Mouse (Mus musculus) heart, adult 2 months (tissue): ENCODE data around the gene Igf2bp2. TPM values are rescaled to one million over a fixed set of nuclear protein-coding genes. Genes with fewer than 3 reads are reported as not detected.

Source experiments
- DNase-seq, 2 experiments: peaks; one replicate each; pipeline ENCODE4 v3.0.0; 2021
- H3K27ac ChIP-seq: fragments of 200-600 bp; 2 replicates; pipeline ENCODE4 v1.8.1; 2022
- H3K27me3 ChIP-seq: fragments of 200-500 bp; 2 replicates; pipeline ENCODE4 v1.6.1; 2012; ENCODE audit warnings: mild to moderate bottlenecking, low read length, inconsistent platforms, mixed read lengths; ENCODE audit not compliant: control insufficient read depth, insufficient read depth
- H3K36me3 ChIP-seq: fragments of 200-500 bp; 2 replicates; pipeline ENCODE4 v1.6.1; 2012; ENCODE audit warnings: low read length, inconsistent platforms; ENCODE audit not compliant: control insufficient read depth, insufficient read depth
- H3K4me1 ChIP-seq: fragments of 200-500 bp; 2 replicates; pipeline ENCODE4 v1.6.1; 2011; ENCODE audit warnings: low read length; ENCODE audit not compliant: control insufficient read depth, insufficient read depth
- H3K4me3 ChIP-seq: fragments of 200-600 bp; 2 replicates; pipeline ENCODE4 v1.8.1; 2022
- H3K79me2 ChIP-seq: fragments of 200-500 bp; replicated peaks from 2 replicates; pipeline ENCODE4 v1.6.1; 2012; ENCODE audit warnings: mild to moderate bottlenecking, inconsistent platforms, low read length, moderate library complexity, mixed read lengths; ENCODE audit not compliant: control insufficient read depth, insufficient read depth
- H3K9ac ChIP-seq: fragments of 200-500 bp; 2 replicates; pipeline ENCODE4 v1.6.1; 2012; ENCODE audit warnings: low read depth, mild to moderate bottlenecking, control low read depth, inconsistent platforms, low read length, mixed read lengths
- CTCF ChIP-seq: fragments of 200-600 bp; IDR thresholded peaks from 2 replicates; pipeline ENCODE4 v1.8.1; 2022; ENCODE audit warnings: antibody characterized with exemption, mild to moderate bottlenecking, moderate library complexity
- EP300 ChIP-seq: fragments of 200-500 bp; IDR thresholded peaks from 2 replicates; pipeline ENCODE4 v1.6.1; 2011; ENCODE audit warnings: low read depth, low read length, control low read depth; ENCODE audit not compliant: insufficient read depth
- POLR2A ChIP-seq: fragments of 200-500 bp; IDR thresholded peaks from 2 replicates; pipeline ENCODE4 v1.6.1; 2011; ENCODE audit warnings: mild to moderate bottlenecking, low read depth, low read length, control low read depth; ENCODE audit not compliant: insufficient read depth
- WGBS: fragments of 180-500 bp; shearing (Covaris S2); methylation state at CpG from one replicate; pipeline ENCODE4 v1.1.7; 2018; 5-methylcytosine and 5-hydroxymethylcytosine counted together
- intact Hi-C: fragments of 180-260 bp; cut with DNase I; formaldehyde crosslinking; loops from one replicate; pipeline ENCODE4 v1.15.1; 2025
- polyA plus RNA-seq: library from polyadenylated mRNA; depleted of rRNA; stranded (reverse); fragments of >200 nt; gene quantifications from 2 replicates; pipeline ENCODE4 v1.2.3, GENCODE M21; 2012
- total RNA-seq, 2 experiments: library from RNA; stranded (reverse); gene quantifications; 2 replicates each; pipeline ENCODE4 v1.2.3; 2021

The Igf2bp2 gene
- total and polyA plus RNA-seq, 3 experiments, result 1.5 to 7.4 (median 5.3) TPM

DNA sequence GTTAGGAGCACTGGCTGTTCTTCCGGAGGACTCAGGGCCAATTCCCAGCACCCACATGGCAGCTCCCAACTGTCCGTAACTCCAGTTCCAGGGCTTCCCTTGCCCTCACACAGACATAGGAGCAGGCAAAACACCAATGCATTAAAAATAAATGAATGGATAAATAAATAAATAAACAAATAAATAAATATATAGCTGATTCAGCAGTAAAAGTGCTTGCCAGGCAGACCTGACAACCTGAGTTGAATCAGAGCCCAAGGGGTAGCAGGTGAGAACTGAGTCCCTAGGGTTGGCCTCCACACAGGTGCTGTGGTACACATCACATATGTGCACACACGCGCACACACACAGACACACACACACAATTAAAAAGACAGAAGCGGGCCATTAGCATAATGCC, 21.0 kb upstream of the Igf2bp2 start:
- WGBS, result over 99% methylated on average over 5 of the region's 5 CpGs
- Histone ChIP-seq H3K36me3 (no peaks in the 10 kb centered on the region), H3K4me3 (no peak overlapping the region), H3K9ac (no peak overlapping the region), H3K27ac (no peak overlapping the region), H3K4me1 (no peaks in the 10 kb centered on the region), H3K27me3 (no peaks in the 10 kb centered on the region), H3K79me2 (no peaks in the 10 kb centered on the region)
- intact Hi-C loops, result no loop called here
- TF ChIP-seq CTCF (no peak), POLR2A (no peak), EP300 (no peak)
- DNase-seq, result no peak

DNA sequence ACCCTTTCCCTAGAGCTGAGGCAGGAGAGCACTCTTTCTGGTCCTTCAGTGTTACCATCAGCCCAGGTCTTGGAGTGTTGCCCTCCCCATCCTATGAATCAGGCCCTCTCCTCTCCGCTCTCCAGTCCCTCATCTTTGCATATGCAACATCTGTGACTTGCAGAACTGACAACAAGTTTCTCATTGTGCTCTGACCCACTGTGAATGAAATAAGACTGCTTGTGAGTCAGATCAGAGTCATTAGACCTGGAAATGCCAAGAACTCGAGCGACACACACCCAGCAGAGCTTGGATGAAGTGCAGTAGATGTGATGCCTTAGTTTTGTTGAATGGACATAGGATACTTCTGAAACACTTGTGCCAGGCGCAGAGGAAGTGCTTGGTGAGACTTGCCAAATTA, 19.2 kb upstream of the Igf2bp2 start:
- 78% methylated on average over 4 of the region's 4 CpGs for WGBS
- Histone ChIP-seq H3K79me2 (no peaks in the 10 kb centered on the region), H3K9ac (no peak overlapping the region), H3K27ac (no peak overlapping the region), H3K4me3 (no peak overlapping the region), H3K36me3 (no peaks in the 10 kb centered on the region), H3K4me1 (no peaks in the 10 kb centered on the region), H3K27me3 (no peaks in the 10 kb centered on the region)
- TF ChIP-seq POLR2A (no peak), EP300 (no peak), CTCF (no peak)
- intact Hi-C loops, result no loop called here
- DNase-seq, result no peak

GRCm38 (mm10) chr16:22178793-22179192, 15.7 kb upstream of the Igf2bp2 start:
- H3K27ac ChIP-seq, result no peak overlapping the region
- H3K9ac ChIP-seq, result no peak overlapping the region
- no peaks in the 10 kb centered on the region for H3K79me2 ChIP-seq
- DNase-seq, result no peak
- TF ChIP-seq POLR2A, result no peak
- no peak for TF ChIP-seq CTCF
- TF ChIP-seq EP300, result no peak
- intact Hi-C loops, result no loop called here
- no peaks in the 10 kb centered on the region for H3K27me3 ChIP-seq
- no peaks in the 10 kb centered on the region for H3K36me3 ChIP-seq
- no peaks in the 10 kb centered on the region for H3K4me1 ChIP-seq
- 76% methylated on average over 3 of the region's 3 CpGs for WGBS
- H3K4me3 ChIP-seq, result no peak overlapping the region

DNA sequence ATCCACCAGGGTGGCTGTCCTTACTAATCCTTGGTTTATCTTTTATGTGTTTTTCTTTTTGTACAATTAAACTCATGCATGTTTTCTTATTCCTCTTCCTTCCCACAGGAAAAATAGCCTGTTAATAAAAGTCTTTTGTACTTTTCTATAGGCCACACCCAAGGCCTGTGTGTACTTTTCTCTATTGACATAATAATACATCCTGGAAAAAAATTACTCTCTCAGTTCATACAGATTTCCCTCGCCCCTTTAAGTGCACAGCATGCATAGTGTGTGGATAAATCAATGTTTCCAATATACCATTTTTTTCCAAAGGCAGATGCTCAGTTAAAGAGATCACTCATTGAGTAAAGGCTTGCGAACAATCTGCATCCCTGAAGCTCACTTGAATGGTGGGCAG, 14.9 kb upstream of the Igf2bp2 start:
- WGBS, result 84% methylated on average over 2 of the region's 2 CpGs
- no peak for DNase-seq
- intact Hi-C loops, result no loop called here
- no peaks in the 10 kb centered on the region for H3K79me2 ChIP-seq
- TF ChIP-seq CTCF, result no peak
- no peak for TF ChIP-seq POLR2A
- no peak for TF ChIP-seq EP300
- no peaks in the 10 kb centered on the region for H3K36me3 ChIP-seq
- no peaks in the 10 kb centered on the region for H3K4me1 ChIP-seq
- H3K27me3 ChIP-seq, result no peaks in the 10 kb centered on the region
- H3K9ac ChIP-seq, result no peak overlapping the region
- no peak overlapping the region for H3K4me3 ChIP-seq
- no peak overlapping the region for H3K27ac ChIP-seq

- DNase-seq, result peak in 1 of 2 experiments; percentile 45
- WGBS, result 42% methylated on average over 8 of the region's 8 CpGs
- no peaks in the 10 kb centered on the region for H3K36me3 ChIP-seq
These were observed 5.6 kb upstream of the Igf2bp2 start for GRCm38 (mm10) chr16:22168731-22169130.

GRCm38 (mm10) chr16:22165556-22165955, 2.5 kb upstream of the Igf2bp2 start:
- no peak overlapping the region for H3K27ac ChIP-seq
- H3K27me3 ChIP-seq, result peaks cover 3% of the 10 kb centered on the region
- DNase-seq, result no peak
- WGBS, result 91% methylated on average over 5 of the region's 5 CpGs
- H3K79me2 ChIP-seq, result no peaks in the 10 kb centered on the region
- no peaks in the 10 kb centered on the region for H3K36me3 ChIP-seq
- no peak for TF ChIP-seq POLR2A
- H3K9ac ChIP-seq, result no peak overlapping the region
- H3K4me3 ChIP-seq, result no peak overlapping the region
- peaks cover 3% of the 10 kb centered on the region for H3K4me1 ChIP-seq
- intact Hi-C loops, result loop anchor here (10.0 kb wide), 1 partner anchor 399 kb away; no protein-coding TSS in a partner anchor

More at GRCm38 (mm10) chr16:22168731-22169130, 5.6 kb upstream of the Igf2bp2 start:
- no peak overlapping the region for H3K27ac ChIP-seq
- TF ChIP-seq EP300 (peak; percentile 57; the same call in 1 of the 2 replicates), CTCF (no peak)
- H3K4me1 ChIP-seq, result peaks cover 3% of the 10 kb centered on the region
- H3K9ac ChIP-seq, result no peak overlapping the region
- no peaks in the 10 kb centered on the region; the same call in 1 of the 2 replicates for H3K27me3 ChIP-seq
- H3K4me3 ChIP-seq, result no peak overlapping the region
- intact Hi-C loops, result loop anchor here (10.0 kb wide), 1 partner anchor 396 kb away; no protein-coding TSS in a partner anchor
- H3K79me2 ChIP-seq, result no peaks in the 10 kb centered on the region
